Mouse (Mus musculus): ENCODE data around the gene Gm43720.

DNA sequence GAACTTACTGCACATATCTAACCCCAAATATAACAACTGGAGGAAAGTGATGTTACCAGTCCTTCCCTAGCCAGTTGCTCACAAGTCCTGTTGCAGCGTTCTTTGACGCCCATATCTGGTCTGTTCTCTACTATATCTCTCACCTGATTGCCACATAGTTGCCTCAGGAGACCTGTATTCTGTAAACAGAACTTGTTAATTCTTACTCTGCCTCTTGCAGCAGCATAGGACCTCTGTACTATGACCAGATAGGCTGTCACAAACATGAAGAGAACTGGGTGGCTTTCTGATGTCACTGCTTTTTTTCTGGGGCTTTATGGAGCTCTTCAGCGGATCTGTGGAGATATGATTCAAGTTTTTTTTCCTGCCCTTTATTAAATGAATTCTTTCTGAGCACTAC is 33.0 kb upstream of the Gm43720 start:
- no peak for TF ChIP-seq POLR2A (IDR thresholded peaks at IDR 0.05; ENCODE audit: borderline replicate concordance, control insufficient read depth, low read depth, low read length)
- TF ChIP-seq CTCF (IDR thresholded peaks at IDR 0.05; ENCODE audit: control insufficient read depth, insufficient read depth, low read length): no peak

Data from bone marrow, adult 2 months (tissue).